Comparison of ENCODE assay signal across 8 mouse cellular contexts in genomic region chr7:141413809-141414584, GRCm38 (mm10). TPM values are rescaled to one million over a fixed set of nuclear protein-coding genes. Genes with fewer than 3 reads are reported as not detected.
DNase-seq lines count a peak whose midpoint lies in the region; ATAC-seq lines count a peak whose summit lies in the region.

TSS of gene Gatd1 (minus strand) at chr7:141414136.

- H3K4me3 ChIP-seq in intestine, embryonic 14.5 days (ENCODE audit: low read depth, low read length): peak within 1 kb of the TSS; percentile 92

- H3K27me3 ChIP-seq in intestine, embryonic 14.5 days (replicated peaks; ENCODE audit: control insufficient read depth, insufficient read depth, low read length): no peaks in the 10 kb centered on the region

- peaks cover 9% of the 10 kb centered on the region; the same call in 1 of the 2 replicates for H3K4me1 ChIP-seq in intestine, embryonic 14.5 days (replicated peaks; ENCODE audit: control insufficient read depth, insufficient read depth, low read length)

- intact Hi-C loops in left cerebral cortex, postnatal 14 days (cut with DNase I): no loop called here

- WGBS in intestine, embryonic 14.5 days: under 1% methylated on average over 47 of the region's 56 CpGs

- ATAC-seq in intestine, embryonic 14.5 days (replicated peaks; ENCODE audit: low FRiP score, low TSS enrichment, low read depth): peak; percentile 87

- peaks cover 18% of the 10 kb centered on the region for H3K36me3 ChIP-seq in intestine, embryonic 14.5 days (ENCODE audit: control insufficient read depth, insufficient read depth, low read length)

- peak within 1 kb of the TSS; percentile 74 for H3K4me2 ChIP-seq in intestine, embryonic 14.5 days (ENCODE audit: low read length)

- peak within 1 kb of the TSS; percentile 43 for H3K27ac ChIP-seq in intestine, embryonic 14.5 days (ENCODE audit: low read depth)

- peak within 1 kb of the TSS; percentile 64 for H3K9ac ChIP-seq in intestine, embryonic 14.5 days (ENCODE audit: low read length)

- H3K9me3 ChIP-seq in intestine, embryonic 14.5 days (ENCODE audit: control insufficient read depth, low read length): no peaks in the 10 kb centered on the region

- DNase-seq in adrenal gland, adult (ENCODE audit: inconsistent age in 2 of 2, low spot score in 1 of 2): peak; percentile 99 to 100
- peak; percentile 100 for DNase-seq in embryo, embryonic 10.5 days (ENCODE audit: low spot score)
- peak; percentile 99 for DNase-seq in gastrocnemius, postnatal 25 days
- DNase-seq in intestine, embryonic 14.5 days (ENCODE audit: low spot score): peak; percentile 100
- DNase-seq in left cerebral cortex, postnatal 14 days (ENCODE audit: low spot score in 2 of 2): peak; percentile 99 to 100
- peak; percentile 100 for DNase-seq in mesoderm, embryonic 11.5 days (ENCODE audit: low read depth, low spot score)
- DNase-seq in right cerebral cortex, postnatal 36 days (ENCODE audit: low spot score in 2 of 2): peak; percentile 96 to 97
- DNase-seq in yolk sac, embryonic 10.5 days (ENCODE audit: low spot score): peak; percentile 100

RNA-seq across cellular contexts. Expression of gene Gatd1, which starts in this region (rescaled TPM):
- total RNA-seq in gastrocnemius, postnatal 25 days (2021): 1 to 10 TPM; 5.2 to 6.7 TPM
- 49.2 and 56.2 TPM in 2 replicates for polyA plus RNA-seq in intestine, embryonic 14.5 days (2014; fragmentation: Nextera tagmentation; extraction: Ambion mirVana)
- total RNA-seq in left cerebral cortex, postnatal 14 days (2021): 10 to 100 TPM; 36.0 to 42.6 TPM

Comparison
In these comparisons a context has a peak if more than half of its experiments do, and no peak if none do; other contexts are left out.
1. Peak in every context shown above with its lines: DNase-seq, ATAC-seq, H3K4me3 ChIP-seq and H3K27ac ChIP-seq.
2. RNA of gene Gatd1 (total RNA-seq): 36.0 to 42.6 TPM in left cerebral cortex, postnatal 14 days; 5.2 to 6.7 TPM in gastrocnemius, postnatal 25 days; every median in the first group is over 4 times any median in the second.